Mouse (Mus musculus) right cerebral cortex, postnatal 36 days (tissue): ENCODE data around the gene Ugt1a7c.
"Not testable (repeated sequence)": the region's sequence is repeated elsewhere in the genome, so short reads cannot be mapped to it uniquely, and the experiment has no call there.

ENCODE experiments used
- DNase-seq, 2 experiments: peaks; one replicate each; pipeline ENCODE4 v3.0.0; 2022; ENCODE audit warnings: low spot score in 2 of 2, mixed read lengths in 1 of 2

Gene Ugt1a7c

DNA sequence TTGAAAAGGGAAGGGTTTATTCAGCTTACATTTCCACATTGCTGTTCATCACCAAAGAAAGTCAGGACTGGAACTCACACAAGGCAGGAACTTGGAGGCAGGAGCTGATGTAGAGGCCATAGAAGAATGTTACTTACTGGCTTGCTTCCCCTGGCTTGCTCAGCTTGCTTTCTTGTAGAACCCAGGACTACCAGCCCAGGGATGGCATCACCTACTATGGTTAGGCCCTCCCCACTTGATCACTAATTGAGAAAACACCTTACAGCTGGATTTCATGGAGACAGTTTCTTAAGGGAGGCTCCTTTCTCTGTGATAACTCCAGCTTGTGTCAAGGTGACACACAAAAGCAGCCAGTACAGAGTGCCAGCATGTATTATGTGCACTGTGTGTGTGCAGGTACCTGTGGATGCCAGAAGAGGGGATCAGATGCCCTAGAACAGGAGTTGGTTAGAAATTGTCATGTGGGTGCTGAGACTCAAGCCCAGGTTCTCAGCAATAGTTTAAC, 128.2 kb downstream of the Ugt1a7c start:
- DNase-seq = not testable (repeated sequence)

DNA sequence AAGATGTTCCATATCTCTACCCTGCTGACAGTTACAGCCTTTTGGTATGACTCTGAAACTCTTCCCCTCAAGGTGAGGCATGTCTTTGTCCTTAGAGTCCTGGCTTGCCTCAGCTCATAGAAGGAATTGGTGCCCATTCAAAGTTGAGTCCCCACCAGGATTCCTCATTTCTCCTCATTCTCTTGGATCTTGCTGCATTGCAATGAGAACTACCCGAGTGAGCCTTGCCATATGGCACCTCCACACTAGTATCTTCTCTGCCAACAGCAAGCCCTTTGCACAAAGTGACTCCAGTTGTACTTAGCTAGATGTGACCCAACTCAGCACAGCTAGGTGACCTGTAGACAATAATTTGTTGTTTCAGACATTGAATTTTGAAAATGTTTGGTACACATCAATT, 128.7 kb downstream of the Ugt1a7c start:
- no peak for DNase-seq

DNA sequence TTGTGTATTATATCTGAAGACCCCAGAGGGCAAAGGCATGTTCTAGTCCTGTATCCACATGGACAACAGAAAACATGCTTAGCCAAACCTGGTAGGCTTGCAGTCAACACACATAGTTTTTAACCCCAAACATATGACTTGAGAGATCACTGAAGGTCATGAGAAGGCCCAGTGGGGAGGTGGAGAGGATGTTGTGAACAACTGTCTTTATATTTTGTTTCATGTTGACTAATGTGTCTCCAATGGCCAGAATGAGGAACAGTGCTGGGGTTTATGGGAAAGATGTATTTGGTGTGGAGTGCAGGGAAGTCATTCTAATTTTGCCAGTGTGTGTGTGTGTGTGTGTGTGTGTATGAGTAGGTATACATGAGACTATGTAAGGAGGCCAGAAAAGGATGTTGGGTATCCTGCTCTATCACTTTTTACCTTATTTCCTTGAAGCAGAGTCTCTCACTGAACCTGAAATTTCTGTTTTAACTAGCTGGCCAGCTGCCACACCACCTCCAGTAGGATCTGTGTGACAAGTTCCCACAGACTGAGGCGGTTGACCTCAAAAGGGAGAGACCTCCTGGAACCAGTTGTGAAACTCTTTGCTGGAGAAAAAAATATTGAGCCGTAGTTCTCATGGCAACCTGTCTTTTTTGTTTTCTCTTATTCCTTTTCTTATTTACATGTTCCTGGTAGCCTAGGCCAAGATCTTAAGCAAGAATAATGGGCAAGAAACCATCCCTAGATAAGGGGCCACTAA, 129.3 kb downstream of the Ugt1a7c start:
- no peak for DNase-seq

DNA sequence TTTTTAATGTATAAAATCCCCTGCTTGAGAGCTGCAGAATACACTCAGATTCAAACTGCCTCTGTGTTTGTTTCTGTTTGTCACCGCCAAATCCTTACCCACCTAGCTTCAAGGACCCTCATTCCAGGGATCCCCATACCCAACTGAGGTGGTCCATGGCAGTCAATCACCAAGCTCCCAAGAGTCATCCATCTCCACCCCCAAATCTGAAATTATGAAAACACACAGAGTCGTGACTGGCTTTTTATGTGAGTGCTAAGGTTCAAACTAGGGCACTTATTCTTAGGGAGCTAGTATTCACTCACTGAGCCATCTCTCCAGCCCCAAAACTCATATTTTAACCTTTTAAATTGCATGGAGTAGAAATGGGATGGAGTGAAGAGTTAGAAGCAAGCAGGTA, 130.4 kb downstream of the Ugt1a7c start:
- not testable (repeated sequence) for DNase-seq

DNA sequence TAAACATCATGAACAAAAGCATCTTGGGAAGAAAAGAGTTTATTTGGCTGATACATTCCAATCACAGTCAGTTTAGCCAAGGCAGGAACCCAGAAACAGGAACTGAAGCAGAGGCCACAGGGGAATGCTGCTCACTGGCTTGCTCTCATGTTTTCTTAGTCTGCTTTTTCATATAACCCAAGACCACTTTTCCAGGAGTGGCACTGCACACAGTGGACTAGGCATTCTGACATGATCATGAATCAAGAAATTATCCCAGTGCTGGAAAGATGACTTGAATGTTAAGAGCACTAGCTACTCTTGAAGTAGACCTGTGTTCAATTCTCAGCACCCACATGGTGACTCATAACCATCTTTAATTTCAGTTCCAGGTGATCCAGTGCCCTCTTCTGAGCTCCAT, 130.9 kb downstream of the Ugt1a7c start:
- no peak for DNase-seq

DNA sequence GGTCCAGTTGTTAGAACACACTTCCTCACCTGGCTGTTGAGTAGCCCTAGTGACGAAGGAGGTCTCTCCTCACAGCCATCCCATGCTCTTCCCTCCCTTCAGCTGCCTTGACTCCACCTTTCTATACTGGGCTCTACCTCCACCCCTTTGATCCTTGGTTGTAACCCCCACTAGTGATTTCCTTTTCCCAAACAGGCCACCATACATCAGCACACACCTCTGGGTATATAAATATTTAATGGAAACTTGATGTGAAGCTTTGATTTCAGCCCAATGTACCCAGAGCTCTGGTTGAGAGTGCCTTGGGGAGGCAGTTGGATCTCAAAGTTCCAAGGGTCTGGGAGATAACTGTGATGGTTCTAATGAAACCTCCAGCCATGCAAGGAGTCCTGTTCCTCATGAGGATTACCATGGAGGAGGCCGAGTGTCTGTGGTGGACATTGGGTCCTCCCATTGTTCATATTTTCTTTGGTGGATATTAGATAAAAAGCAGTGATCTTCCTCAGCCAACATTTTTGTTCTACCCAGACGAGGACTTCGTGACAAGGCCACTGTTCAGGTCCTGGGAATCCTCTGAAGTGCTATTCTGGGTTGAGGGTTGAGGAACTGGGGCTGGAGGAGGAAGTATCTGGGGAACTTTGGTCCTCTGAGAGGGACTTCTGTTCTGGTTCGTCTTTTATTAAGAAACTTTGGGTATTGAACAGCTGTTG, 132.0 kb downstream of the Ugt1a7c start, which contains the start of gene Mroh2a:
TSS of gene Mroh2a (plus strand) at position 317 of the 710 bp plus-strand sequence.
- DNase-seq = no peak

DNA sequence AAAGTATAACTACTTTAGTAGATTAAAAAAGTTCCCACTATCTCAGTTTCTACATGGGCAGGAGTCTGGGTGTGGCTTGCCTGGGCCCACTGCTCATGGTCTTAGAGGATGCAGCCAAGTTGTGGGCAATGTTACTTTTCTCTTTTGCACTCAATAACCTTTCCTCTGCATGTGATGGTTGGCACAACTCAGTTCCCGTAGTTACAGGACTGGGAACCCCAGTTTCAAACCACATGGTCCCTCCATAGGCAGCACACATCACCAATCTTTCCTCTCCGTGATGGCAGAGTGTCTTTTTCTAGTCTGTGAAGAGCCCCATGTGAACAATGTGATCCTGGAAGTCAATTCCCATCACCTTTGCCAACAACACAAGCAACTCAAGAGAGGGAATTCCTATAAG, 132.6 kb downstream of the Ugt1a7c start:
- no peak for DNase-seq

DNA sequence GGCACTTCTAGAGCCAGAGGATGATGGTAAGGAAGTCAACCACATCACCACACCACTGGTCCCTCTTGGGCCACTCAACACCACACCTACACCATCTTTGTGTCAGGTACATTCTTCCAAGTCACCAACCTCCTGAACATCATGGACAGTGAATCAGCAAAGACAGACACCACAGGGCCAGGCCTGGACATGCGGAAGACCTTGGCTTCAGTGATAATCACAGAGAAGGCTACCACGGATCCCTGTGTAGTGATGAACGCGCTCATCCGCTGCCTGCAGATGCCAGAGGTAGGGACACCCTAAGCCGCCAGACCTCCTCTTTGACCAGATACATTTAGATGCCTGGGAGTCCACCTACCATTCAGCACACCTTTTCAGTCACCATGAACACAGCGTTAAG, 133.3 kb downstream of the Ugt1a7c start:
- DNase-seq = no peak

DNA sequence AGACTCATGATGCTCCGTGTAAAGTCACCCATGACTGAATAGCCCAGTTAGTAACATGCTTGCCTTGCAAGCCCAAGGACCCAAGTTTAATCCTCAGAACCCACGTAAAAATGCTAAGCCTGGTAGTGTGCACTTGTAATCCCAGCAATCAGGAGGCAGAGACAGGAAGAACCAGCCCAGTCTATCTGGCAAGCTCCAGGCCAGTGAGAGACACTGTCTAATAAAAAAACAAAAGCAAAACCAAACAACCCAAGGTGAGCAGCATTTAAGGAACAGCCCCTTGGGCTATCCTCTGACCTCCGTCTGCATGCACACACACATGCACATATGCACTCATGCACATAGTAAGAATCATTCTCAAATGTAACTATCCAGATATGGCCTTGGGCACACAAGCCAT, 134.7 kb downstream of the Ugt1a7c start:
- DNase-seq = no peak

DNA sequence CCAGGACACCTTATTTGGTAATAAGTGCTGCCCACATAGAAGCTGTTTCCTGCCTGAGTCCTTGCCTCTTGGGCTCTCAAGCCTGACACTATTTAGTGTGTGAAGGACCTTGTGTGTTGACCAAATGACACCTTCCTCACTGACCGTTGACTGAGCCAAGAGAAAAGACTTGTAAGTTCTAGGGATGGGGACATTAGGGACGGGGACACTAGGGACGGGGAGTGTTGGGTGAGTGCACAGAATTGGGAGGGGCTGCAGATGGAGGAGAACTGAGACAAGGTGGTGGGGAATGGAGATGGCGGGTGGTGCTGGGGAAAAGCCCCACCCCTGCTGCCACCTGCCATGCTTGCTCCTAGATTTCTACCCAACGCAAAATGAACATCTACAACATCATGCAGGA, 135.1 kb downstream of the Ugt1a7c start:
- DNase-seq = no peak

DNA sequence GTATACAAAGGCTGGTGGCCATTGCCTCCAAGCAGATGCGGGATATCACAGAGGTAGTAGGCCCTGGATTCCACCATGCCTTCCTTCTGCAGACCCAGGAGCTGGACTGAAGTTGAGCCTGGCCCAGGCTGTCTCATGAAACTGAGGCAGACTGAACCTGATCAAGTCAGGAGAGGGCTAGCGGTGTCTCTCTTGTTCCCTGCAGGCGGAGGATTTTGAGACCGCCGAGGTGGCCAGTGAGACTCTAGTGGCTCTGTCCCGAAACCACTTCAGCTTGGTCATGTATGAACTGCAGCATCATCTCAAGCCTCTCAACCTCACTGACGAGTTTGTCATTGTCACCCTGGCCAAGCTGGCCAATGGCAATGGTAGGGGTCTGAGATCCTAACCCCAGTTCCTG, 135.6 kb downstream of the Ugt1a7c start:
- DNase-seq = no peak

DNA sequence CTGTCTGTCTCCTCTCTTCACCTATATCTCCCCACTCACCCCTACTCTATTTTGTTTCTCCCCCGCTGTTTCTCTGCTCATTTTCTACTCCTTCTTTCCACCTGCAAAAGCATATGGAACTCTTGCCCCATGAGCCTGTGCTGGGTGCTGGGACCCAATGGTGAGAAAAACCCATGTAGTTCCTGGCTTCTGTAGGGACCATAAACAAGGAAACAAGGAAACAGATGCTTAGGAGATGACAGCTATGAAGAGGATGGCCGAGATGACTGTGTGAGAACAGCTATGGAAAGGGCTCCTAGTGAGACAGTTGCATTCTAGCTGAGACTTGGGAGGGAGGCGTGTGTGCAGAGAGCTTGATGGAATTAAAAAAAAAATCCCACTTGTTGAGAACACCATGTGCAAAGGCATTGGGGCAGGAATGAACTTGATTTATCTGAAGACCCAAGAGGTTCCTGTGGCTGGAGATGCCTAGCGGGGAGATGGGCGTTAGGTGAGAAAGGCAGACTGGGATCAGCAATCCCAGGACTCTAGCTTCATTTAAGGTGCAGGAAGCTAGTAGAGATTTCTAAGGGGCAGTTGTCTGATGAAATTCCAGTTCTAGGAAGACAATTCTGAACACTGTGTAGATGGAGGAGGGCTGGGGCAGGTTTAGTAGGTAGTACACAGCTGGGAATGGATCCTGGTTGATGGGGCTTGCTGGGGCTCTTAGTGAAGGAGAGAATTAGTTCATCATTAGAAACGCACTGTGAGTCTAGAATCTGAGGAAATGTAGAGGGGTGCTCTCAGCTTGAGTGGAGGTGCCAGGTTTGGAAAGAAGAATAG, 136.3 kb downstream of the Ugt1a7c start:
- no peak for DNase-seq

DNA sequence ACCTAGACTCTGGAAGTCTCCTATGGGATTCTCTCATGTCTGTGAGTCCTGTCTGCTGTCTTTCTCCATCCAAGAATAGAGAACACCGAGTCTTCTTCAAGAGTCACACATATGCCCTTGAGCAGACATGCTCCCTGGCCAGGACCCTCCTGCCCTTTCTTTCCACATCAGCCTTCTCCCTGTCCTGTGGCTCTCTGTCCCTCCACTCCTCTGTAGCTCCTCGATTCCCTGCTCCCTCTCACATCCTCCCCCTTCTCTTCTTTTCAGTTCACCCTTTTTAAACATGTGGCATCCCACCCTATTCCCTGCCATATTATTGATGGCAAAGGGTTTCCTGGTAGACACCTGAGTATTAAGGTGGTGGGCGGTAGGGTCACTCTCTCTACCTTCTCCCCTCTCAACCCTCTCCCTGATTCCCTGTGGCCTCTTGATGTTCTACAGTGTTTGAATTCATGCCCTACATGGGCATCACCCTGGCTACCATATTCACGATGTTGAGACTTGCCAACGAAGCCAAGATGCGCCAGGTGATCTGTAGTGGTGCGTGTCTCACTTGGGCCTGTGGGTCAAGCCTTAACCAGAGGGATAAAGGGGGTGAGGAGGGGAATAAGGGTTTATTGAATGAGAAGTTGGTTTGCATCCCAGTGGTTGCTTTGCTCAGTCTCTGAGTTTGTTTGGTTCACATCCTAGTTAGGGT, 137.1 kb downstream of the Ugt1a7c start:
- DNase-seq = no peak

DNA sequence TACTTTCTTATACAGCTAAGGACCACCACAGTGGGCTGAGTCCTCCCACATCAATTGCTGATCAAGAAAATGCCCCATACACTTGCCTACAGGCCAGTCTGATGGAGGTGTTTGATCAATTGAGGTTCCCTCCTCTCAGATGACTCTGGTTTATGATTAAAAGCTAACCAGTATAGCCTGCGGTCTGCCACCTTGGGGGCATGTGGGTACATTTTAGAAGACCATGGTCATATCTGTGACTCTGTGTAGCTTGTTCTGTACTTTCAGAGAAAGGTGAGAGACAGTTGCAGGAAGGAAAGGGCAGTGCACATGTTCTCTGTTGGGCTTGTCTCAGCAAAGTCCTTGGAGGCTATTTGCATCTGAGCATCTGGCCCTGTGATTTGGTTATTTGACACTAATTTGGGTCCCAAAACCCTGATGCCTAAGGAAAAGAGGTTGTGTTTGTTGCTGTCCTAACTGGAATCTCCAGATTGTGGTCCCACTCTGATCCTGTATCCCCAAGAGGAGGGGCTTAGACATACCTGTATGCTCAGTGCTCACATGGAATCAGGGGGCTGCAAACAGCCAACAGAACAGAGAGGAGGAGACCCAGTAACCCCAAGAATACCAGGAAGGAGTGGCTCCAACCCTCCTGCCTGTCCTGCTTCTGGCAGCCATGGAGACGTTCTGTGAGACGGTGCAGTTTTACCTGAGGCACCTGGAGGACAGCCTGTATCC, 138.0 kb downstream of the Ugt1a7c start:
- no peak for DNase-seq

DNA sequence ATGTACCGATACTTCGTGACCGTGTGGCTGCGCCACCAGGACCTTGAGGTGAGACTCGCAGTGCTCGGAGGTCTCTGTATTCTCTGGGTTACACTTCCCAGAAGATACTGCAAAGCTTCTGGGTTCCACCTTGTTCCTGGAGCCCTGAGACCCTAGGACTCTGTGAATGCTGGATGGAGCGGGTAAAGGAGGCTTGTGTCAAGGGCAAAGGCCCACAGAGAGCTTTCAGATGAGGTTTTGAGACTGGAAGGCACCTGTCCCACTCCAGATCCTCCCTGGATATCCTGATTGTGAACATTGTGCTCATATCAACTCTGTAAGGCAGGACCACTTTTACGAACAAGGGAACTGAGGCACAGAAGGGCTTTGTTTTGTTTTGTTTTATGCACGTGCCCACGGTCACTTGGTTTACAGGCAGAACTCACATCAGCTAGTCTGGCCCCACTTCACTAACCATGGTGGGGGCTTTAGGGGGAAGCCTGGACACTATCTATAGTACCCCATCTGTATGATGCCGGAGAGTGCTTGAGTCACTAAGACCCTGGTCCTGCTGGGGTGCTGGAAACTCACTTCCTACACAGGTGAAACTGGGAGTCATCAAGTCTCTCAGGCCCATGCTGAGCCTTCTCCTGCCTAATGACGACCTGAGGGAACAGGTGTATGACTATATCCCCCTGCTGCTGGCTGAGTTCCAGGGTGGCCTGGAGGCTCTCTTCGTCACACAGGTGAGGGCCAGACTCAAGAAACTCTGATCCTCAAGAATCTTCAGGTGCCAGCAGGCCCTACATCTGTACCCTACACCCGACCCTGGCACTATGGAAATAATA, 138.8 kb downstream of the Ugt1a7c start:
- DNase-seq = no peak

DNA sequence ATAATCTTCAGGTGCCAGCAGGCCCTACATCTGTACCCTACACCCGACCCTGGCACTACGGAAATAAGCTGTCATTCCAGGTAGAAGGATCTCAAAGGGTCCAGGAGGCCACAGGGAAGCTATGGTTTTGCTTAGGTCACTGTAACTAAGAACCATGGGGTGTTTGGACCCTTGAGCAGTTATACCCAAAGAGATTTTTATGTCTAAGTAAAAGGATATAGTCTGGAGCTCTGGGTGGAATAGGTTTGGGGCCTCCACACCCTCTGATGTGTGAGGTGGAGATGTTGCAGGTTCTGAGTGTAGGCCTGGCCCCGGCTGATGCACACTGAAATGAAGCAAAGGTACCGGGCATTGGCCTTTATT, 139.4 kb downstream of the Ugt1a7c start:
- no peak for DNase-seq

DNA sequence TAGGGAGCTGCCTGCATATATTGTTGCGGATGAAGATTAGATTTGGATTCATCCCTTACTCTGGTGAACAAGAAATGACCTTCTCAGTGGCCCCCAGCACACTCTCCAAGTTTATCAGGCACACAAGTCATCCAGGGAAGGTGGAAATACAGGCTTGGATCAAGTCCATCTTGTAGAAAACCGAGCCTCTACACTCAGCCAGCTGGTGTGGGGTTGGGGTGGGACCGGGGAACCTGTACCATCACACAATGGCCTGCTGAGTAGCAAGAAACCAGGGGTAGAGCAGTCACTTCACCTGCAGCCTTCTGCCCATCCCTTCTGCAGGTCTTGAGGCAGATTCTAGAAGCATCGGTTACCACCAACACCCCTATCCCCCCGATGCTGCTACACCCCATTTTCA, 139.8 kb downstream of the Ugt1a7c start:
- no peak for DNase-seq

DNA sequence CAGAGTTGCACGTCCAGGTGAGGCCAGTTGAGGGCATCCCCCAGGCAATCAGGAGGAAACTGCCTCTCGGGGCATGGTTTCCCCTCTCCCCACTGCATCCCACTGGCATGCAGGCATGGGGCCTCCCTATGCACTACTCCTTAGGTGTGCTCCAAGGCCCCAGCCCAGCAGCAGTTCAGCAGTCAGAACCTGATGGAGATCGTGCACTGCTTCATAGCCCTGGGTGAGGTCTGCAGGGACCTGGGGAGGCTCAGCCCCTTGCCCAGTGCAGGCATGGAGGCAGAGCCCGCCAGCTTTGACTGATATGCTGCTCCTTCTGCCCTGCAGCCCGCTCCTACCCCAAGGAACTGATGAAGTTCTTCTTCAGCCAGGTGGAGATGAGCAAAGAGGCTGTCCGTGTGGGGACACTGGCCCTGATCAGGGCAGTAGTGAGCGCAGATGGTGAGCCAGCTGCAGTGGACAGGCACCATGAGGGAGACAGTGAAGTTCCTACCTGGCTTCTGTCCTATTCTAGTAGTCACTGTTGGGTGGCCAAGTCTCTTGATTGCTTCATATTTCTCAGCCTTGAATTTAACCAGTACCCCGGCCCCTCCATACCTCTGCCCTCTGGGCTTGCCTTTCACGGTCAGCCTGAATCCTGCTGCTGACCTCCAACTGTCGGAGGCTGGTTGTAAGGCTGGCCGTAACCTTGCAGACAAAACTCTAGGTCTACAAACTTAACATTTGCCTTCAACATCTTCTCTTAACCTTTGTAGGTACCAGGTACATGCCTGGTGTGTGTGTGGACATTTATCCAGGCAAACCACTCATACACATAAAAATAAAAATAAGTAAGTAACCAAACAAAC, 140.4 kb downstream of the Ugt1a7c start:
- no peak for DNase-seq

DNA sequence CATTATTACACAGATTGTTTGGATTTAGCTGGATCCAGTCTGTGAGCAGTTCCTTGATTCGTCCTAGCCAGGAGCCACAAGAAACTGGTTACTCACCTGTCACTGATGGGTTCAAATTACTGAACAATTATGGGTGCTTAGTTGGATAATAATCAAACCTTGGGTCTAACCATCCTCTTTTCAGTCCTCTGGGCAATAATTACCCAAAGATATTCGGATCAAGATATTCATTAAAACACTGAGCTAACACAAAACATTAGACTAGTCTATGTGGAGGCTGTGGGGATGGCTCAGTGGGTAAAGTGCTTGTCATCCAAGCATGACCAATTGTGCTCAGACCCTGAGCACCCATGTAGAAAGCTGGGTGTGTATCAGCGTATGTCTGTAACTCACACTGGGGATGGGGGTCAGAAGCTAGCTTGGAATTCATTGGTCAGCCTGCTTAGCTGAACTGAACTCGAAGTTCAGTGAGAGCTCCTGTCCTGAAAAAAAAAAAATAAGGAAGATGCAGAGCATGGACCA, 141.1 kb downstream of the Ugt1a7c start:
- DNase-seq = no peak
